Comparison of ENCODE assay signal across 18 mouse cellular contexts in the genomic region with DNA sequence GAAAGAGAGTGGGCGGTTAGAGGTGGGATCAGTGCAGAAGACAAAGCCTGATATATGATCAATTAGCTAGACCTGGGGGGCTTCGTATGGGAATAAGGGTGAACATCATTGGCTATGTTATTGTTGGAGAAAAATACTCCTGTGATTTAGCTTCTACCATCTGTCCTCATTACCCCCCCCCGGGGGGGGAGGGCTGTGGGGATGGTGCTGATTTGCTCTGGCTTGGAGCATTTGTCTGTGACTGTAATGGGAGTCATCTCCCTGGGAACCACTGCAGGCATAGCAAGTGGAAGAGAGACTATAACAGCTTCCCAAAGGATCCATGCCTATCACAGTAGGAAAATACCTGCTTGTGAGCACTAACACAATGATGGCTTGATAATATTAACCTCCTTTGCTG.
"Had no signal": no experiment of that assay in that cellular context is flagged by ENCODE, and none has a peak within 500 bp of the region (broad histone marks: within the 10 kb centered on the region; RNA-seq: fewer than 3 reads in every experiment).

No protein-coding gene starts in this region.

- H3K9ac ChIP-seq: intestine, embryonic 15.5 days; kidney, embryonic 15.5 days; liver, embryonic 13.5 days; stomach, embryonic 15.5 days had no signal

- H3K27me3 ChIP-seq: intestine, embryonic 15.5 days; kidney, embryonic 15.5 days; liver, embryonic 13.5 days; stomach, embryonic 15.5 days had no signal

- H3K4me2 ChIP-seq: intestine, embryonic 15.5 days; kidney, embryonic 15.5 days; liver, embryonic 13.5 days; stomach, embryonic 15.5 days had no signal

- H3K4me1 ChIP-seq: liver, embryonic 13.5 days; stomach, embryonic 15.5 days had no signal

- H3K4me3 ChIP-seq: intestine, embryonic 15.5 days; kidney, embryonic 15.5 days; left cerebral cortex, adult 2 months; liver, embryonic 13.5 days; stomach, embryonic 15.5 days had no signal

- DNase-seq: kidney, adult 11 months; kidney, adult 8-10 months; kidney, postnatal 10 days; kidney, postnatal 36 days; layer of hippocampus, postnatal 36 days; liver, embryonic 13.5 days; lung, adult 2 months; lung, postnatal 14 days; lung, postnatal 4 days; midbrain, embryonic 14.5 days; right cerebral cortex, adult 18-20 months; right cerebral cortex, postnatal 14 days; right cerebral cortex, postnatal 4 days; thymus, postnatal 25 days had no signal

- ATAC-seq: intestine, embryonic 15.5 days had no signal

- H3K36me3 ChIP-seq: intestine, embryonic 15.5 days; kidney, embryonic 15.5 days; liver, embryonic 13.5 days; stomach, embryonic 15.5 days had no signal

- H3K27ac ChIP-seq: intestine, embryonic 15.5 days; kidney, embryonic 15.5 days; left cerebral cortex, adult 2 months; liver, embryonic 13.5 days; stomach, embryonic 15.5 days had no signal

- H3K9me3 ChIP-seq: intestine, embryonic 15.5 days; kidney, embryonic 15.5 days; liver, embryonic 13.5 days; stomach, embryonic 15.5 days had no signal
